Mouse (Mus musculus): Measurements from ENCODE around the gene Sh3bgrl3. TPM values are rescaled to one million over a fixed set of nuclear protein-coding genes. Genes with fewer than 3 reads are reported as not detected.

The Sh3bgrl3 gene
- polyA plus RNA-seq, 1 experiment = 703 TPM

GRCm38 (mm10) chr4:134101979-134102741 is 26.4 kb downstream of the Sh3bgrl3 start, which contains the start of gene Ubxn11:
Ubxn11 (plus strand) TSS chr4:134102570.
- TF ChIP-seq POLR2A (IDR thresholded peaks at IDR 0.05; ENCODE audit: borderline replicate concordance, extremely low read depth, low read depth, low read length) = 0 out of 2 replicates have a peak, but pooled peaks have one; percentile 23
- TF ChIP-seq CTCF (IDR thresholded peaks at IDR 0.05; ENCODE audit: insufficient read depth, low read length) = no peak
- H3K4me3 ChIP-seq (replicated peaks; ENCODE audit: extremely low read depth, low read depth, low read length) = peak within 1 kb of the TSS; percentile 86
- peak; percentile 78 for DNase-seq
- WGBS = 18% methylated on average over 34 of the region's 34 CpGs
- H3K4me1 ChIP-seq (ENCODE audit: control insufficient read depth, insufficient read depth, low read length) = no peaks in the 10 kb centered on the region

GRCm38 (mm10) chr4:134100245-134100644 is 28.3 kb downstream of the Sh3bgrl3 start:
- Histone ChIP-seq H3K4me1 (ENCODE audit: control insufficient read depth, insufficient read depth, low read length) (no peaks in the 10 kb centered on the region), H3K4me3 (replicated peaks; ENCODE audit: extremely low read depth, low read depth, low read length) (no peak overlapping the region)
- WGBS = 74% methylated on average over 4 of the region's 4 CpGs
- TF ChIP-seq POLR2A (IDR thresholded peaks at IDR 0.05; ENCODE audit: borderline replicate concordance, extremely low read depth, low read depth, low read length) (no peak), CTCF (IDR thresholded peaks at IDR 0.05; ENCODE audit: insufficient read depth, low read length) (no peak)
- DNase-seq = no peak

- no peaks in the 10 kb centered on the region for H3K4me1 ChIP-seq (ENCODE audit: control insufficient read depth, insufficient read depth, low read length)
- TF ChIP-seq POLR2A (IDR thresholded peaks at IDR 0.05; ENCODE audit: borderline replicate concordance, extremely low read depth, low read depth, low read length) (no peak), CTCF (IDR thresholded peaks at IDR 0.05; ENCODE audit: insufficient read depth, low read length) (no peak)
- no peak overlapping the region for H3K4me3 ChIP-seq (replicated peaks; ENCODE audit: extremely low read depth, low read depth, low read length)
- WGBS = 31% methylated on average over 8 of the region's 8 CpGs
- no peak for DNase-seq
Measured at GRCm38 (mm10) chr4:134098628-134099027, 30.0 kb downstream of the Sh3bgrl3 start.

- Histone ChIP-seq H3K4me1 (ENCODE audit: control insufficient read depth, insufficient read depth, low read length) (no peaks in the 10 kb centered on the region), H3K4me3 (replicated peaks; ENCODE audit: extremely low read depth, low read depth, low read length) (no peak overlapping the region)
- WGBS = 64% methylated on average over 5 of the region's 5 CpGs
- TF ChIP-seq POLR2A (IDR thresholded peaks at IDR 0.05; ENCODE audit: borderline replicate concordance, extremely low read depth, low read depth, low read length) = no peak
- TF ChIP-seq CTCF (IDR thresholded peaks at IDR 0.05; ENCODE audit: insufficient read depth, low read length) = no peak
- DNase-seq = no peak
Measured at GRCm38 (mm10) chr4:134097015-134097608, 31.5 kb downstream of the Sh3bgrl3 start.

GRCm38 (mm10) chr4:134096120-134096519 is 32.5 kb downstream of the Sh3bgrl3 start:
- no peak for TF ChIP-seq POLR2A (IDR thresholded peaks at IDR 0.05; ENCODE audit: borderline replicate concordance, extremely low read depth, low read depth, low read length)
- TF ChIP-seq CTCF (IDR thresholded peaks at IDR 0.05; ENCODE audit: insufficient read depth, low read length) = no peak
- Histone ChIP-seq H3K4me1 (ENCODE audit: control insufficient read depth, insufficient read depth, low read length) (no peaks in the 10 kb centered on the region), H3K4me3 (replicated peaks; ENCODE audit: extremely low read depth, low read depth, low read length) (no peak overlapping the region)
- 76% methylated on average over 3 of the region's 3 CpGs for WGBS
- DNase-seq = no peak

GRCm38 (mm10) chr4:134094923-134095547 is 33.6 kb downstream of the Sh3bgrl3 start, which contains the start of gene Cd52:
Cd52 (minus strand) TSS chr4:134095082.
- TF ChIP-seq POLR2A (IDR thresholded peaks at IDR 0.05; ENCODE audit: borderline replicate concordance, extremely low read depth, low read depth, low read length) = no peak
- TF ChIP-seq CTCF (IDR thresholded peaks at IDR 0.05; ENCODE audit: insufficient read depth, low read length) = no peak
- H3K4me1 ChIP-seq (ENCODE audit: control insufficient read depth, insufficient read depth, low read length) = no peaks in the 10 kb centered on the region
- DNase-seq = no peak
- WGBS = 66% methylated on average over 3 of the region's 3 CpGs
- H3K4me3 ChIP-seq (replicated peaks; ENCODE audit: extremely low read depth, low read depth, low read length) = peak within 1 kb of the TSS; percentile 17

GRCm38 (mm10) chr4:134094004-134094564 is 34.5 kb downstream of the Sh3bgrl3 start:
- Histone ChIP-seq H3K4me1 (ENCODE audit: control insufficient read depth, insufficient read depth, low read length) (no peaks in the 10 kb centered on the region), H3K4me3 (replicated peaks; ENCODE audit: extremely low read depth, low read depth, low read length) (peak overlapping the region; percentile 17)
- no peak for DNase-seq
- TF ChIP-seq POLR2A (IDR thresholded peaks at IDR 0.05; ENCODE audit: borderline replicate concordance, extremely low read depth, low read depth, low read length) (no peak), CTCF (IDR thresholded peaks at IDR 0.05; ENCODE audit: insufficient read depth, low read length) (no peak)
- 74% methylated on average over 7 of the region's 7 CpGs for WGBS

- peak overlapping the region; percentile 39 for H3K4me3 ChIP-seq (replicated peaks; ENCODE audit: extremely low read depth, low read depth, low read length)
Measured at GRCm38 (mm10) chr4:134092382-134093288, 36.0 kb downstream of the Sh3bgrl3 start.

More at GRCm38 (mm10) chr4:134092382-134093288, 36.0 kb downstream of the Sh3bgrl3 start:
- 64% methylated on average over 6 of the region's 6 CpGs for WGBS
- TF ChIP-seq POLR2A (IDR thresholded peaks at IDR 0.05; ENCODE audit: borderline replicate concordance, extremely low read depth, low read depth, low read length) (no peak), CTCF (IDR thresholded peaks at IDR 0.05; ENCODE audit: insufficient read depth, low read length) (peak; percentile 84)
- DNase-seq = peak; percentile 56
- no peaks in the 10 kb centered on the region for H3K4me1 ChIP-seq (ENCODE audit: control insufficient read depth, insufficient read depth, low read length)
